In the genomic region with DNA sequence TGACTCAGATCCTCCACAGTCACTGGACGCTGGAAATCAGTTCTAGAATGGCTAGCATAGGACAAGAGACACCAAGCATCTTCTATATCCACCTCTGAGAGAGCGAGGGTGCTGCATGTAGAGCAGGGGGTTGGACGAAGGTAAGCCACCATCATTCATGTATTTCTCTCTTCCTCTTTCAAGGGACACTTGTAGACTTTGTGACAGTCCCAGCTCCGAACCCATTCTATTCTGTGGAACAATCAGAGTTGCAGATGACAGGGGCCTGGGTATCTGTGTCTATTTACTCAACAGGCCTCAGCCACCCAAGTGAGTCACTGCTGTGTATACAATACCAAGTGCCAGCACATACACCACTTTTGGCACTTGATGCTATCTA, we compare ENCODE assay signal across 28 mouse cellular contexts. TPM values are rescaled to one million over a fixed set of nuclear protein-coding genes. Genes with fewer than 3 reads are reported as not detected.
DNase-seq lines count a peak whose midpoint lies in the region; ATAC-seq and TF ChIP-seq lines count a peak whose summit lies in the region.
"Had no signal": no experiment of that assay in that cellular context is flagged by ENCODE, and none has a peak within 500 bp of the region (broad histone marks: within the 10 kb centered on the region; RNA-seq: fewer than 3 reads in every experiment).

No protein-coding gene starts in this region.

- ATAC-seq in heart, embryonic 15.5 days (replicated peaks; ENCODE audit: insufficient number of reproducible peaks, insufficient read depth, low FRiP score, low read depth): no peak
- ATAC-seq in embryonic facial prominence, embryonic 15.5 days (ENCODE audit: insufficient number of reproducible peaks, low FRiP score, low TSS enrichment, low read depth): no peak
- ATAC-seq in stomach, embryonic 16.5 days (ENCODE audit: insufficient read depth, low FRiP score): no peak
- ATAC-seq: activated CD4-positive, CD25-positive, alpha-beta regulatory T cell, adult 4 months; hindbrain, postnatal 0 days; intestine, postnatal 0 days had no signal

- peak; percentile 70; the same call in 1 of the 2 replicates for TF ChIP-seq EP300 in CH12.LX (IDR thresholded peaks at IDR 0.05; ENCODE audit: low read length)

- no peaks in the 10 kb centered on the region for H3K79me2 ChIP-seq in CH12.LX (replicated peaks; ENCODE audit: control insufficient read depth, extremely low read depth, insufficient read depth, poor library complexity, severe bottlenecking)

- 82% methylated on average over 4 of the region's 4 CpGs for WGBS in heart, embryonic 15.5 days
- WGBS in embryonic facial prominence, embryonic 15.5 days: 90% methylated on average over 4 of the region's 4 CpGs
- 81% methylated on average over 4 of the region's 4 CpGs for WGBS in stomach, embryonic 16.5 days

- DNase-seq in heart, adult 18-20 months: no peak
- DNase-seq in CH12.LX (ENCODE audit: extremely low read depth): peak; percentile 66
- DNase-seq in retina, postnatal 1 day: no peak
- no peak for DNase-seq in left cerebral cortex, postnatal 36 days (ENCODE audit: low spot score in 2 of 2)
- DNase-seq: adrenal gland, postnatal 14 days; B cell, adult 2 months; cerebellum, adult 8-10 months; cerebellum, postnatal 36 days; embryo, embryonic 11 days; gastrocnemius, postnatal 25 days; heart, adult 2 months; kidney, postnatal 4 days; layer of hippocampus, adult 9-11 months; liver; lung, postnatal 14 days; right cerebral cortex, postnatal 14 days; thymus, adult 2 months; thymus, postnatal 4 days had no signal

- H3K27ac ChIP-seq in heart, embryonic 15.5 days: 0 out of 2 replicates have a peak overlapping the region, but pooled peaks have one; percentile 94
- no peak overlapping the region for H3K27ac ChIP-seq in CH12.LX (ENCODE audit: insufficient read depth, low read depth)
- peak overlapping the region; percentile 22; the same call in 1 of the 2 replicates for H3K27ac ChIP-seq in embryonic facial prominence, embryonic 15.5 days (replicated peaks)
- peak overlapping the region; percentile 97 for H3K27ac ChIP-seq in stomach, embryonic 16.5 days (ENCODE audit: low read length)
- H3K27ac ChIP-seq: forebrain, embryonic 12.5 days; heart, adult 2 months; hindbrain, embryonic 10.5 days; hindbrain, postnatal 0 days had no signal

- no peak for TF ChIP-seq RAD21 in CH12.LX (IDR thresholded peaks at IDR 0.05; ENCODE audit: low read depth, low read length)

- H3K4me3 ChIP-seq in heart, embryonic 15.5 days: no peak overlapping the region
- no peak overlapping the region for H3K4me3 ChIP-seq in CH12.LX (replicated peaks in 1 of 3; ENCODE audit: low read depth in 2 of 3, low read length in 2 of 3, poor library complexity in 1 of 3)
- no peak overlapping the region for H3K4me3 ChIP-seq in embryonic facial prominence, embryonic 15.5 days (replicated peaks)
- H3K4me3 ChIP-seq in stomach, embryonic 16.5 days (replicated peaks; ENCODE audit: low read length): no peak overlapping the region
- H3K4me3 ChIP-seq: erythroblast, embryonic 14.5 days; forebrain, embryonic 12.5 days; heart, adult 2 months; hindbrain, embryonic 10.5 days had no signal

- H3K4me1 ChIP-seq in heart, embryonic 15.5 days (replicated peaks): peaks cover 60% of the 10 kb centered on the region
- H3K4me1 ChIP-seq in CH12.LX (ENCODE audit: control insufficient read depth in 1 of 2, insufficient read depth in 2 of 2): peaks cover 19 to 86% of the 10 kb centered on the region in 2 experiments
- H3K4me1 ChIP-seq in embryonic facial prominence, embryonic 15.5 days: peaks cover 52% of the 10 kb centered on the region
- peaks cover 60% of the 10 kb centered on the region for H3K4me1 ChIP-seq in stomach, embryonic 16.5 days (ENCODE audit: control insufficient read depth, insufficient read depth, low read length)

- H3K4me2 ChIP-seq in heart, embryonic 15.5 days: no peak overlapping the region
- H3K4me2 ChIP-seq in CH12.LX (ENCODE audit: insufficient read depth, low read depth, poor library complexity, severe bottlenecking): no peak overlapping the region
- H3K4me2 ChIP-seq in embryonic facial prominence, embryonic 15.5 days (replicated peaks): no peak overlapping the region
- H3K4me2 ChIP-seq in stomach, embryonic 16.5 days (ENCODE audit: low read depth, low read length): no peak overlapping the region
- H3K4me2 ChIP-seq: forebrain, embryonic 12.5 days; midbrain, embryonic 11.5 days had no signal

- in situ Hi-C loops in CH12.LX (cut with MboI; ENCODE audit: low pct_ligation_motif_present, low pct_unique_long_range_greater_than_20kb, low sequenced_read_pairs): no loop called here

- no peaks in the 10 kb centered on the region for H3K9me3 ChIP-seq in heart, embryonic 15.5 days (replicated peaks)
- peaks cover 8% of the 10 kb centered on the region for H3K9me3 ChIP-seq in CH12.LX (replicated peaks; ENCODE audit: low read length)
- H3K9me3 ChIP-seq in embryonic facial prominence, embryonic 15.5 days (replicated peaks): no peaks in the 10 kb centered on the region
- 0 out of 2 replicates have a peak, but pooled peaks cover 2% of the 10 kb centered on the region for H3K9me3 ChIP-seq in stomach, embryonic 16.5 days (replicated peaks; ENCODE audit: control insufficient read depth, low read length)
- H3K9me3 ChIP-seq: forebrain, embryonic 12.5 days had no signal

- TF ChIP-seq POLR2A in CH12.LX (IDR thresholded peaks at IDR 0.05; ENCODE audit: low read depth, low read length): no peak

- no peak for TF ChIP-seq CTCF in CH12.LX (conservative IDR thresholded peaks at IDR 0.05 in 1 of 2, IDR thresholded peaks at IDR 0.05 in 1 of 2; ENCODE audit: low read depth in 2 of 2, low read length in 2 of 2)

- dilution Hi-C loops in CH12.LX (cut with MboI; ENCODE audit: extremely low pct_ligation_motif_present, extremely low pct_unique_long_range_greater_than_20kb, low sequenced_read_pairs): no loop called here

- no peaks in the 10 kb centered on the region for H3K27me3 ChIP-seq in heart, embryonic 15.5 days
- H3K27me3 ChIP-seq in CH12.LX (replicated peaks): no peaks in the 10 kb centered on the region
- no peaks in the 10 kb centered on the region for H3K27me3 ChIP-seq in embryonic facial prominence, embryonic 15.5 days
- H3K27me3 ChIP-seq in stomach, embryonic 16.5 days (ENCODE audit: control insufficient read depth, insufficient read depth, low read length): no peaks in the 10 kb centered on the region
- H3K27me3 ChIP-seq: forebrain, embryonic 12.5 days had no signal

- intact Hi-C loops in left cerebral cortex, postnatal 36 days (cut with DNase I): no loop called here

- no peak overlapping the region for H3K9ac ChIP-seq in heart, embryonic 15.5 days
- no peak overlapping the region for H3K9ac ChIP-seq in CH12.LX (ENCODE audit: insufficient read depth, low read depth)
- no peak overlapping the region for H3K9ac ChIP-seq in embryonic facial prominence, embryonic 15.5 days
- H3K9ac ChIP-seq in stomach, embryonic 16.5 days (ENCODE audit: low read length): no peak overlapping the region
- H3K9ac ChIP-seq: forebrain, embryonic 12.5 days had no signal

- peaks cover 10% of the 10 kb centered on the region; the same call in 1 of the 2 replicates for H3K36me3 ChIP-seq in heart, embryonic 15.5 days
- H3K36me3 ChIP-seq in CH12.LX (replicated peaks in 1 of 2; ENCODE audit: control insufficient read depth in 1 of 2, insufficient read depth in 1 of 2, low read length in 1 of 2): no peaks in the 10 kb centered on the region
- peaks cover 15% of the 10 kb centered on the region for H3K36me3 ChIP-seq in embryonic facial prominence, embryonic 15.5 days
- peaks cover 6% of the 10 kb centered on the region for H3K36me3 ChIP-seq in stomach, embryonic 16.5 days (ENCODE audit: control insufficient read depth, insufficient read depth, low read length)

TF ChIP-seq in CH12.LX, 34 proteins besides CTCF, POLR2A, EP300 and RAD21:
- TF ChIP-seq IRF4 (IDR thresholded peaks at IDR 0.05; ENCODE audit: low read depth, low read length) (peak; percentile 52; the same call in 1 of the 2 replicates), SIN3A (IDR thresholded peaks at IDR 0.05; ENCODE audit: low read length) (0 out of 2 replicates have a peak, but pooled peaks have one; percentile 4), BHLHE40 (IDR thresholded peaks at IDR 0.05; ENCODE audit: low read depth, low read length) (no peak), MAFK (IDR thresholded peaks at IDR 0.05; ENCODE audit: insufficient replicate concordance, low read length) (no peak)

RNA-seq across cellular contexts. Expression of gene Actn1, which starts 27.3 kb away (rescaled TPM):
- polyA plus RNA-seq in heart, embryonic 15.5 days (2015; fragmentation: Nextera tagmentation; extraction: Ambion mirVana): 29.2 and 42.3 TPM in 2 replicates
- 10 to 100 TPM; 23.8 to 31.7 TPM for total RNA-seq in heart, adult 18-20 months (2021)
- 4.9 and 5.5 TPM in 2 replicates for total RNA-seq in CH12.LX (2012; rRNA removed)
- total RNA-seq in CH12.LX (2014; rRNA removed): 2.4 and 2.7 TPM in 2 replicates
- polyA plus RNA-seq in CH12.LX (2012; ENCODE audit: insufficient read length, low read depth): 10.9 and 13.2 TPM in 2 replicates
- 35.6 and 35.7 TPM in 2 replicates for polyA plus RNA-seq in embryonic facial prominence, embryonic 15.5 days (2015; fragmentation: Nextera tagmentation; extraction: Ambion mirVana)
- 51.2 and 52.7 TPM in 2 replicates for polyA plus RNA-seq in stomach, embryonic 16.5 days (2015; fragmentation: Nextera tagmentation; extraction: Ambion mirVana)
- 100 to 1,000 TPM; 106 to 146 TPM for total RNA-seq in left cerebral cortex, postnatal 36 days (2021)
